Mouse (Mus musculus): ENCODE data around the gene Ap1g2. TPM values are rescaled to one million over a fixed set of nuclear protein-coding genes. Genes with fewer than 3 reads are reported as not detected.

Gene Ap1g2
- total RNA-seq (2023), result 100 to 1,000 TPM; 116 TPM

GRCm38 (mm10) chr14:55105836-55106809 is at the start of gene Ap1g2:
TSS of gene Ap1g2 (minus strand) at chr14:55106593.

GRCm38 (mm10) chr14:55116425-55117200 is 10.2 kb upstream of the Ap1g2 start, which contains the start of gene Jph4:
TSS of gene Jph4 (minus strand) at chr14:55116935.

GRCm38 (mm10) chr14:55094704-55095231 is 11.6 kb downstream of the Ap1g2 start, which contains the start of gene Thtpa:
TSS of gene Thtpa (plus strand) at chr14:55094784.

GRCm38 (mm10) chr14:55092011-55092577 is 14.3 kb downstream of the Ap1g2 start, which contains the start of gene Zfhx2:
TSS of gene Zfhx2 (minus strand) at chr14:55092324.

Other genes starting within 250 kb of the Ap1g2 start
- 10 to 100 TPM; 11.3 to 11.7 TPM for gene Homez, start 235.6 kb downstream of the Ap1g2 start, total RNA-seq (2023)
- 10 to 100 TPM; 14.3 to 14.8 TPM for gene Ppp1r3e, start 229.0 kb downstream of the Ap1g2 start, total RNA-seq (2023)
- gene Bcl2l2, start 223.2 kb downstream of the Ap1g2 start, total RNA-seq (2023), result 1 to 10 TPM; 1.9 to 2.8 TPM
- 1 to 10 TPM in 1 of 2 experiments, not detected in 1; 1.4 TPM for gene Gm20521, start 223.2 kb downstream of the Ap1g2 start, total RNA-seq (2023)
- gene Pabpn1, start 214.1 kb downstream of the Ap1g2 start, total RNA-seq (2023), result 100 to 1,000 TPM; 291 TPM
- gene Slc22a17, start 193.5 kb downstream of the Ap1g2 start, total RNA-seq (2023), result 1 to 10 TPM; 2.7 to 3.8 TPM
- not detected for gene Efs, start 180.5 kb downstream of the Ap1g2 start, total RNA-seq (2023)
- not detected for gene Il25, start 173.9 kb downstream of the Ap1g2 start, total RNA-seq (2023)
- not detected for gene Cmtm5, start 170.3 kb downstream of the Ap1g2 start, total RNA-seq (2023)
- not detected for gene Myh6, start 139.7 kb downstream of the Ap1g2 start, total RNA-seq (2023)
- not detected for gene Gm17428, start 129.7 kb downstream of the Ap1g2 start, total RNA-seq (2023)
- not detected for gene Myh7, start 112.0 kb downstream of the Ap1g2 start, total RNA-seq (2023)
- 100 to 1,000 TPM in 1 of 2 experiments, 10 to 100 TPM in 1; 99.7 to 112 TPM for gene Ngdn, start 91.1 kb downstream of the Ap1g2 start, total RNA-seq (2023)
- 10 to 100 TPM; 29.3 to 34.2 TPM for gene Zfhx2, start 14.3 kb downstream of the Ap1g2 start, total RNA-seq (2023)
- 10 to 100 TPM; 10.1 to 10.8 TPM for gene Thtpa, start 11.8 kb downstream of the Ap1g2 start, total RNA-seq (2023)
- not detected for gene Jph4, start 10.3 kb upstream of the Ap1g2 start, total RNA-seq (2023)
- gene Dhrs2, start 115.4 kb upstream of the Ap1g2 start, total RNA-seq (2023), result not detected